Mouse (Mus musculus): Measurements from ENCODE around the gene Anks1b.

Anks1b gene

GRCm38 (mm10) chr10:90696687-90697086 is 823.4 kb downstream of the Anks1b start:
- Histone ChIP-seq H3K36me3 (ENCODE audit: control insufficient read depth, insufficient read depth, low read length, poor library complexity, severe bottlenecking) (no peaks in the 10 kb centered on the region), H3K27me3 (ENCODE audit: control insufficient read depth, insufficient read depth, low read length, poor library complexity, severe bottlenecking) (no peaks in the 10 kb centered on the region)
- no peak for DNase-seq (ENCODE audit: low read depth, low spot score)

- H3K27me3 ChIP-seq (ENCODE audit: control insufficient read depth, insufficient read depth, low read length, poor library complexity, severe bottlenecking) = no peaks in the 10 kb centered on the region
- H3K36me3 ChIP-seq (ENCODE audit: control insufficient read depth, insufficient read depth, low read length, poor library complexity, severe bottlenecking) = no peaks in the 10 kb centered on the region
- no peak for DNase-seq (ENCODE audit: low read depth, low spot score)
These were observed 824.1 kb downstream of the Anks1b start for GRCm38 (mm10) chr10:90697413-90697812.

- Histone ChIP-seq H3K27me3 (ENCODE audit: control insufficient read depth, insufficient read depth, low read length, poor library complexity, severe bottlenecking) (no peaks in the 10 kb centered on the region), H3K36me3 (ENCODE audit: control insufficient read depth, insufficient read depth, low read length, poor library complexity, severe bottlenecking) (no peaks in the 10 kb centered on the region)
- no peak for DNase-seq (ENCODE audit: low read depth, low spot score)
These were observed 825.9 kb downstream of the Anks1b start for GRCm38 (mm10) chr10:90699211-90699610.

- no peak for DNase-seq (ENCODE audit: low read depth, low spot score)
- no peaks in the 10 kb centered on the region for H3K36me3 ChIP-seq (ENCODE audit: control insufficient read depth, insufficient read depth, low read length, poor library complexity, severe bottlenecking)
- H3K27me3 ChIP-seq (ENCODE audit: control insufficient read depth, insufficient read depth, low read length, poor library complexity, severe bottlenecking) = no peaks in the 10 kb centered on the region
These were observed 831.3 kb downstream of the Anks1b start for GRCm38 (mm10) chr10:90704602-90705001.

- H3K36me3 ChIP-seq (ENCODE audit: control insufficient read depth, insufficient read depth, low read length, poor library complexity, severe bottlenecking) = no peaks in the 10 kb centered on the region
- H3K27me3 ChIP-seq (ENCODE audit: control insufficient read depth, insufficient read depth, low read length, poor library complexity, severe bottlenecking) = no peaks in the 10 kb centered on the region
- DNase-seq (ENCODE audit: low read depth, low spot score) = no peak
These were observed 835.7 kb downstream of the Anks1b start for GRCm38 (mm10) chr10:90708822-90709601.

- Histone ChIP-seq H3K27me3 (ENCODE audit: control insufficient read depth, insufficient read depth, low read length, poor library complexity, severe bottlenecking) (no peaks in the 10 kb centered on the region), H3K36me3 (ENCODE audit: control insufficient read depth, insufficient read depth, low read length, poor library complexity, severe bottlenecking) (no peaks in the 10 kb centered on the region)
- DNase-seq (ENCODE audit: low read depth, low spot score) = no peak
These were observed 836.3 kb downstream of the Anks1b start for GRCm38 (mm10) chr10:90709602-90709931.

- Histone ChIP-seq H3K36me3 (ENCODE audit: control insufficient read depth, insufficient read depth, low read length, poor library complexity, severe bottlenecking) (no peaks in the 10 kb centered on the region), H3K27me3 (ENCODE audit: control insufficient read depth, insufficient read depth, low read length, poor library complexity, severe bottlenecking) (no peaks in the 10 kb centered on the region)
- no peak for DNase-seq (ENCODE audit: low read depth, low spot score)
These were observed 844.7 kb downstream of the Anks1b start for GRCm38 (mm10) chr10:90717961-90718360.

GRCm38 (mm10) chr10:90718684-90719083 is 845.4 kb downstream of the Anks1b start:
- H3K27me3 ChIP-seq (ENCODE audit: control insufficient read depth, insufficient read depth, low read length, poor library complexity, severe bottlenecking) = no peaks in the 10 kb centered on the region
- H3K36me3 ChIP-seq (ENCODE audit: control insufficient read depth, insufficient read depth, low read length, poor library complexity, severe bottlenecking) = no peaks in the 10 kb centered on the region
- DNase-seq (ENCODE audit: low read depth, low spot score) = no peak

GRCm38 (mm10) chr10:90719996-90720395 is 846.7 kb downstream of the Anks1b start:
- H3K36me3 ChIP-seq (ENCODE audit: control insufficient read depth, insufficient read depth, low read length, poor library complexity, severe bottlenecking) = no peaks in the 10 kb centered on the region
- DNase-seq (ENCODE audit: low read depth, low spot score) = no peak

GRCm38 (mm10) chr10:90723071-90723494 is 849.8 kb downstream of the Anks1b start:
- no peaks in the 10 kb centered on the region for H3K36me3 ChIP-seq (ENCODE audit: control insufficient read depth, insufficient read depth, low read length, poor library complexity, severe bottlenecking)
- no peaks in the 10 kb centered on the region for H3K27me3 ChIP-seq (ENCODE audit: control insufficient read depth, insufficient read depth, low read length, poor library complexity, severe bottlenecking)
- DNase-seq (ENCODE audit: low read depth, low spot score) = no peak

More at GRCm38 (mm10) chr10:90719996-90720395, 846.7 kb downstream of the Anks1b start:
- no peaks in the 10 kb centered on the region for H3K27me3 ChIP-seq (ENCODE audit: control insufficient read depth, insufficient read depth, low read length, poor library complexity, severe bottlenecking)

GRCm38 (mm10) chr10:90723941-90724341 is 850.6 kb downstream of the Anks1b start:
- DNase-seq (ENCODE audit: low read depth, low spot score) = no peak
- Histone ChIP-seq H3K36me3 (ENCODE audit: control insufficient read depth, insufficient read depth, low read length, poor library complexity, severe bottlenecking) (no peaks in the 10 kb centered on the region), H3K27me3 (ENCODE audit: control insufficient read depth, insufficient read depth, low read length, poor library complexity, severe bottlenecking) (no peaks in the 10 kb centered on the region)

GRCm38 (mm10) chr10:90724931-90725330 is 851.6 kb downstream of the Anks1b start:
- H3K36me3 ChIP-seq (ENCODE audit: control insufficient read depth, insufficient read depth, low read length, poor library complexity, severe bottlenecking) = no peaks in the 10 kb centered on the region
- no peak for DNase-seq (ENCODE audit: low read depth, low spot score)

GRCm38 (mm10) chr10:90728401-90729358 is 855.4 kb downstream of the Anks1b start:
- Histone ChIP-seq H3K27me3 (ENCODE audit: control insufficient read depth, insufficient read depth, low read length, poor library complexity, severe bottlenecking) (no peaks in the 10 kb centered on the region), H3K36me3 (ENCODE audit: control insufficient read depth, insufficient read depth, low read length, poor library complexity, severe bottlenecking) (no peaks in the 10 kb centered on the region)
- DNase-seq (ENCODE audit: low read depth, low spot score) = peak; percentile 83

More at GRCm38 (mm10) chr10:90724931-90725330, 851.6 kb downstream of the Anks1b start:
- H3K27me3 ChIP-seq (ENCODE audit: control insufficient read depth, insufficient read depth, low read length, poor library complexity, severe bottlenecking) = no peaks in the 10 kb centered on the region

GRCm38 (mm10) chr10:90729527-90729926 is 856.2 kb downstream of the Anks1b start:
- H3K36me3 ChIP-seq (ENCODE audit: control insufficient read depth, insufficient read depth, low read length, poor library complexity, severe bottlenecking) = no peaks in the 10 kb centered on the region
- H3K27me3 ChIP-seq (ENCODE audit: control insufficient read depth, insufficient read depth, low read length, poor library complexity, severe bottlenecking) = no peaks in the 10 kb centered on the region
- DNase-seq (ENCODE audit: low read depth, low spot score) = no peak

- no peaks in the 10 kb centered on the region for H3K36me3 ChIP-seq (ENCODE audit: control insufficient read depth, insufficient read depth, low read length, poor library complexity, severe bottlenecking)
- H3K27me3 ChIP-seq (ENCODE audit: control insufficient read depth, insufficient read depth, low read length, poor library complexity, severe bottlenecking) = 0 out of 2 replicates have a peak, but pooled peaks cover 1% of the 10 kb centered on the region
- peak; percentile 76 for DNase-seq (ENCODE audit: low read depth, low spot score)
These were observed 859.5 kb downstream of the Anks1b start for GRCm38 (mm10) chr10:90732823-90733222.

Measured in splenic B cell, adult 2 months (primary cell).